Mouse (Mus musculus): ENCODE results near the gene Hoxb9.
A peak's percentile ranks its signal among the peaks of the same experiment; 100 is the strongest.

Hoxb9 gene

GRCm38 (mm10) chr11:96285771-96286738, 14.8 kb downstream of the Hoxb9 start, which contains the start of gene Hoxb7:
Gene Hoxb7 (plus strand): TSS chr11:96286623.
- DNase-seq = no peak

GRCm38 (mm10) chr11:96286739-96287385, 15.6 kb downstream of the Hoxb9 start:
- DNase-seq = no peak

GRCm38 (mm10) chr11:96287411-96287810, 16.2 kb downstream of the Hoxb9 start:
- DNase-seq = no peak

GRCm38 (mm10) chr11:96288455-96289221, 17.4 kb downstream of the Hoxb9 start:
- DNase-seq = no peak

- DNase-seq = no peak
Observed at GRCm38 (mm10) chr11:96289293-96289692, 18.0 kb downstream of the Hoxb9 start.

- no peak for DNase-seq
Observed at GRCm38 (mm10) chr11:96289837-96290236, 18.6 kb downstream of the Hoxb9 start.

- no peak for DNase-seq
Observed at GRCm38 (mm10) chr11:96290705-96291355, 19.6 kb downstream of the Hoxb9 start.

GRCm38 (mm10) chr11:96291681-96292564, 20.7 kb downstream of the Hoxb9 start, which contains the start of gene Hoxb6:
Gene Hoxb6 (plus strand): TSS chr11:96292476.
- DNase-seq = no peak

GRCm38 (mm10) chr11:96292565-96293301, 21.5 kb downstream of the Hoxb9 start:
- no peak for DNase-seq

GRCm38 (mm10) chr11:96293302-96293921, 22.2 kb downstream of the Hoxb9 start:
- DNase-seq = no peak

- peak; percentile 50 for DNase-seq
Observed at GRCm38 (mm10) chr11:96294245-96295091, 23.2 kb downstream of the Hoxb9 start.

- DNase-seq = no peak
Observed at GRCm38 (mm10) chr11:96295092-96295835, 24.0 kb downstream of the Hoxb9 start.

- no peak for DNase-seq
Observed at GRCm38 (mm10) chr11:96296997-96297396, 25.7 kb downstream of the Hoxb9 start.

GRCm38 (mm10) chr11:96297428-96297827, 26.2 kb downstream of the Hoxb9 start:
- no peak for DNase-seq

GRCm38 (mm10) chr11:96297968-96298635, 26.8 kb downstream of the Hoxb9 start:
- no peak for DNase-seq

GRCm38 (mm10) chr11:96298895-96299667, 27.8 kb downstream of the Hoxb9 start:
- no peak for DNase-seq

- no peak for DNase-seq
Observed at GRCm38 (mm10) chr11:96299781-96300180, 28.5 kb downstream of the Hoxb9 start.
